Mouse (Mus musculus) neural tube, embryonic 13.5 days (tissue): ENCODE results near the gene Lyar. TPM values are rescaled to one million over a fixed set of nuclear protein-coding genes. Genes with fewer than 3 reads are reported as not detected.

Source experiments
- polyA plus RNA-seq: library from polyadenylated mRNA; unstranded; fragments of >200 nt; fragmentation: Nextera tagmentation; extraction: Ambion mirVana; gene quantifications from 2 replicates; pipeline ENCODE4 v1.2.1, GENCODE M21; 2015

Gene Lyar
- polyA plus RNA-seq, 1 experiment from 2014 or later: 44.5 TPM

Other genes starting within 250 kb of the Lyar start
- 39.4 and 42.1 TPM in 2 replicates for gene Stx18, start 181.7 kb upstream of the Lyar start, polyA plus RNA-seq
- gene Nsg1, start 60.6 kb upstream of the Lyar start, polyA plus RNA-seq: 976 and 984 TPM in 2 replicates
- gene Zbtb49, start within 50 bp of the Lyar start, polyA plus RNA-seq: 17.1 and 19.3 TPM in 2 replicates
- 114 and 116 TPM in 2 replicates for gene Tmem128, start 39.7 kb downstream of the Lyar start, polyA plus RNA-seq
- gene Otop1, start 55.5 kb downstream of the Lyar start, polyA plus RNA-seq: not detected in 2 replicates
- gene Drd5, start 98.9 kb downstream of the Lyar start, polyA plus RNA-seq: 0.27 and 0.28 TPM in 2 replicates